Mouse (Mus musculus) ES-E14 (cell line): ENCODE measurements at regions not wholly inside any gene's neighbourhood (a gene's known extent, or its start where the extent isn't known, plus 50 kb on each side); places are given as distances from the start of the nearest gene placed in this dataset.
A peak's percentile ranks its signal among the peaks of the same experiment; 100 is the strongest.

Source experiments
- DNase-seq: peaks from one replicate; pipeline ENCODE4 v3.0.0-alpha.2; 2013; ENCODE audit warnings: low read depth, low spot score
- H3K27ac ChIP-seq: 2 replicates; pipeline ENCODE4 v1.5.1; 2012; ENCODE audit warnings: low read depth, mild to moderate bottlenecking, low read length, moderate library complexity, mixed read lengths; ENCODE audit not compliant: poor library complexity, insufficient read depth, severe bottlenecking
- H3K36me3 ChIP-seq: 2 replicates; pipeline ENCODE4 v1.6.1; 2012; ENCODE audit warnings: mild to moderate bottlenecking, low read length, moderate library complexity, mixed read lengths; ENCODE audit not compliant: control insufficient read depth, poor library complexity, insufficient read depth, severe bottlenecking
- H3K4me1 ChIP-seq, 2 experiments: fragments of 150-350 bp in 1 of 2; sonication (generic) in 1 of 2; 2 replicates each; pipeline ENCODE4 v1.6.1; 2012; ENCODE audit warnings: low read length in 2 of 2, mild to moderate bottlenecking in 1 of 2, mixed read lengths in 1 of 2; ENCODE audit not compliant: control insufficient read depth in 2 of 2, insufficient read depth in 2 of 2, poor library complexity in 1 of 2
- H3K4me3 ChIP-seq, 2 experiments: fragments of 150-350 bp in 1 of 2; sonication (generic) in 1 of 2; 2 replicates each; pipeline ENCODE4 v1.5.1; 2012; ENCODE audit warnings: low read length in 2 of 2, low read depth in 1 of 2, mild to moderate bottlenecking in 1 of 2, mixed read lengths in 1 of 2; ENCODE audit not compliant: insufficient read depth in 1 of 2, poor library complexity in 1 of 2, severe bottlenecking in 1 of 2
- H3K9ac ChIP-seq: 2 replicates; pipeline ENCODE4 v1.6.1; 2012; ENCODE audit warnings: low read depth, mild to moderate bottlenecking, low read length, mixed read lengths; ENCODE audit not compliant: poor library complexity, insufficient read depth, severe bottlenecking
- H3K9me3 ChIP-seq: fragments of 150-350 bp; sonication (generic); 2 replicates; pipeline ENCODE4 v1.6.1; 2012; ENCODE audit warnings: low read depth, mild to moderate bottlenecking, low read length; ENCODE audit not compliant: control insufficient read depth, insufficient read depth
- CHD2 ChIP-seq: IDR thresholded peaks from 2 replicates; pipeline ENCODE4 v1.6.1; 2014; ENCODE audit warnings: mild to moderate bottlenecking, low read depth, low read length, inconsistent platforms
- HCFC1 ChIP-seq: IDR thresholded peaks from 2 replicates; pipeline ENCODE4 v1.6.1; 2012; ENCODE audit warnings: low read length, inconsistent platforms, borderline replicate concordance; ENCODE audit not compliant: insufficient read depth
- MAFK ChIP-seq: IDR thresholded peaks from 2 replicates; pipeline ENCODE4 v1.6.1; 2014; ENCODE audit warnings: mild to moderate bottlenecking, low read depth, low read length, inconsistent platforms; ENCODE audit not compliant: insufficient read depth
- ZC3H11A ChIP-seq: IDR thresholded peaks from 2 replicates; pipeline ENCODE4 v1.6.1; 2012; ENCODE audit warnings: low read depth, mild to moderate bottlenecking, inconsistent platforms, low read length, borderline replicate concordance
- ZNF384 ChIP-seq: IDR thresholded peaks from 2 replicates; pipeline ENCODE4 v1.6.1; 2012; ENCODE audit warnings: low read depth, low read length, inconsistent platforms
- in situ Hi-C, 2 experiments: fragments of 600-800 bp; cut with MboI; formaldehyde crosslinking; loops; one replicate each; pipeline ENCODE4 v1.15.1; 2025; ENCODE audit warnings: low sequenced_read_pairs in 2 of 2, inconsistent platforms in 1 of 2; ENCODE audit not compliant: unreplicated experiment in 2 of 2

DNA sequence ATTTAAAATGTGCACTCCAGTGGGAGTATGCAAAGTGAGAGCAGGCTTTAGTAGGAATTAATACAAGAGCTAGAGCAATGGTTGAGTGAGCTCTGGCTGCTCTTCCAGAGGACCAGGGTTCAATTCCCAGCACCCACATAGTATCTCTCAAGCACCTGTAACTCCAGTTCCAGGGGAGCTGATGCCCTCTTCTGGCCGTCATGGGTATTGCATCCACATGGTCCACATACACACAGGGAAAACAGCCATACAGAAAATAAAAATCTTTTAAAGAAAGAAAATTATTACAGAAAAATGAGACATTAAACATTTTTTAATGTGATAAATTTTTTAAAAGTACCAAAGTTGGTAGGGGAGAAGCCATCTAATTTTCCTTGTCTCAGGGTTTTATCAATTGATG, 196.3 kb downstream of the Cdc5l start:
- no peak for TF ChIP-seq ZC3H11A
- no peak for TF ChIP-seq MAFK
- TF ChIP-seq HCFC1, result no peak
- no peak for TF ChIP-seq CHD2
- no peak for TF ChIP-seq ZNF384
- no peak overlapping the region for H3K4me3 ChIP-seq
- no peaks in the 10 kb centered on the region for H3K9me3 ChIP-seq
- in situ Hi-C loops, result no loop called here
- H3K27ac ChIP-seq, result no peak overlapping the region
- no peak overlapping the region for H3K9ac ChIP-seq
- H3K36me3 ChIP-seq, result no peaks in the 10 kb centered on the region
- DNase-seq, result no peak
- H3K4me1 ChIP-seq, result no peaks in the 10 kb centered on the region

- DNase-seq, result no peak
- Histone ChIP-seq H3K9ac (no peak overlapping the region), H3K36me3 (no peaks in the 10 kb centered on the region), H3K4me1 (no peaks in the 10 kb centered on the region), H3K9me3 (no peaks in the 10 kb centered on the region), H3K27ac (no peak overlapping the region), H3K4me3 (no peak overlapping the region)
- TF ChIP-seq ZC3H11A (no peak), CHD2 (peak; percentile 78)
- in situ Hi-C loops, result no loop called here
Measured at GRCm38 (mm10) chr17:45235401-45235800, 198.1 kb downstream of the Cdc5l start.

DNA sequence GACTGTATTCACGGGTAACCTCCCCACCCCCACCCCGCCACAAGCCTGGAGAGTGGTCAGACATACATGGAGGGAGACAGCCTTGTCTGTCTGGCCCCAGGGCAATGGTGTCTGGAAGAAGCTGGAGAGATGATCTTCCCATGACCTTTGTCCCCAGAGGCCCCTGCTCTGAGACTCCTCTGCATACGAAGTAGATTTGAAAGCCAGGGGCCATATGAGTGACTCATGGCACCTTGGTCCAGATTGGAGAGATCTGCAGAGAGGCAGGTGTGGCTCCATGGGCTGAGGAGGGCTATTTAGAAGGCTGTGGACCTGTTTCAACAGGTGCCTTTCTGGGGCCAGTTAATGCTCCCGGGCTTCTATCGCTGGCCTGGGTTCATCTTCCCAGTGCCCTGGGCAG, 200.7 kb downstream of the Cdc5l start:
- Histone ChIP-seq H3K4me1 (no peaks in the 10 kb centered on the region), H3K27ac (no peak overlapping the region), H3K36me3 (no peaks in the 10 kb centered on the region), H3K9me3 (no peaks in the 10 kb centered on the region), H3K4me3 (no peak overlapping the region), H3K9ac (no peak overlapping the region)
- no peak for DNase-seq
- no peak for TF ChIP-seq ZC3H11A
- TF ChIP-seq MAFK, result no peak
- TF ChIP-seq HCFC1, result no peak
- no peak for TF ChIP-seq CHD2
- no peak for TF ChIP-seq ZNF384
- in situ Hi-C loops, result no loop called here

DNA sequence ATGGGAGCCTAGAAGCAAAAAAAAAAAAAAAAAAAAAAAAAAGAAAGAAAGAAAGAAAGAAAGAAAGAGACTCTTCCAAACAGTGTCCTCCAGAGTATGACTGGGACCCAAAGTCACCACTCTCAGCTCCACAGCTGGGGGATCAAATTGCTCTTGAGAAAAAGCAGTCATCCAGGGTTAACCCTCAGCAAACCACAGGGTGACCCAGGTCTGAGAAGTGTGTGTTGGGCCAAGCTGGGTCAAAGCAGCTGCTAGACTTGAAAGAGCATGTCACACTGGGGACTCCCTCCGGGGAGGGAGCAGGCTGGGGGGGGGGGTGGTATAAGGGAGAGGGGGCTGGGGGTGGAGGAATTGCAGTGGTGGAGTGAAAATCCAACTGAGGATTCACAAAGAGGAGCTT, 206.3 kb downstream of the Cdc5l start:
- Histone ChIP-seq H3K4me1 (no peaks in the 10 kb centered on the region), H3K36me3 (no peaks in the 10 kb centered on the region), H3K9me3 (no peaks in the 10 kb centered on the region), H3K4me3 (no peak overlapping the region), H3K27ac (no peak overlapping the region), H3K9ac (no peak overlapping the region)
- no peak for TF ChIP-seq MAFK
- no peak for DNase-seq
- in situ Hi-C loops, result no loop called here

DNA sequence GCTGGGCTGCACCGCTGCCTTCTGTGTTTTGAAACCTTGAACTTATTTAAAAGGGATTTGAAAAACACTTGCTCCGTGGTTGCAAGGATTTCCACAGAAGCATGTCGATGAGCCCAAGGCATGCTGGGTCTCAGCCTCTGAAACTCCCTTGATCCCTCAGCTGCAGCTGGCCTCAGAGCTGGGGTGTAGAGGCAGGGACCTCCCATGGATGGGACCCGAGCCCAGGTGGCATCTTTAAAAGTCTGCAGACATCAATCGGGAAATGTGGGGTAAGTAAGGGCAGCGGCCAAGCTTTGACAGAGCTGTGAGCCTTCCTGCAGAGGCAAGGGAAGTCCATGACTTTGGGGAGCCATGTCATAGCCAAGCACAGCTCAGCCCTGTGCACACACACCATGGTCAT, 207.1 kb downstream of the Cdc5l start:
- in situ Hi-C loops, result no loop called here
- DNase-seq, result no peak
- Histone ChIP-seq H3K4me3 (no peak overlapping the region), H3K9me3 (no peaks in the 10 kb centered on the region), H3K4me1 (no peaks in the 10 kb centered on the region), H3K36me3 (no peaks in the 10 kb centered on the region), H3K27ac (no peak overlapping the region), H3K9ac (no peak overlapping the region)
- TF ChIP-seq CHD2 (no peak), ZC3H11A (no peak), HCFC1 (no peak), ZNF384 (no peak), MAFK (no peak)
